Mouse (Mus musculus) liver, embryonic 14.5 days (tissue): ENCODE measurements around the gene Wfdc8. TPM values are rescaled to one million over a fixed set of nuclear protein-coding genes. Genes with fewer than 3 reads are reported as not detected.
"Not testable (repeated sequence)": the region's sequence is repeated elsewhere in the genome, so short reads cannot be mapped to it uniquely, and the experiment has no call there.

ENCODE experiments used
- ATAC-seq: fragments of 200-750 bp; cut with Nextera tagmentation; 2 replicates; pipeline ENCODE4 v1.8.0; 2017; ENCODE audit warnings: moderate number of reproducible peaks, mild to moderate bottlenecking, moderate library complexity; ENCODE audit not compliant: insufficient read depth
- DNase-seq, 3 experiments: peaks; one replicate each; pipeline ENCODE4 v3.0.0-alpha.2; 2012 to 2013; ENCODE audit warnings: low read depth in 3 of 3, low spot score in 3 of 3
- H3K27ac ChIP-seq: fragments of 300-500 bp; sonication (generic); 2 replicates; pipeline ENCODE4 v1.5.1; 2014; ENCODE audit warnings: moderate library complexity, mild to moderate bottlenecking, control low read depth, inconsistent platforms
- H3K27me3 ChIP-seq: fragments of 300-500 bp; sonication (generic); 2 replicates; pipeline ENCODE4 v1.6.1; 2014; ENCODE audit warnings: mild to moderate bottlenecking, low read length, moderate library complexity; ENCODE audit not compliant: control insufficient read depth, insufficient read depth
- H3K36me3 ChIP-seq: fragments of 300-500 bp; sonication (generic); replicated peaks from 2 replicates; pipeline ENCODE4 v1.6.1; 2014; ENCODE audit warnings: low read depth; ENCODE audit not compliant: control insufficient read depth, insufficient read depth
- H3K4me1 ChIP-seq, 2 experiments: fragments of 200-500 bp in 1 of 2; fragments of 300-500 bp in 1 of 2; sonication (generic) in 1 of 2; replicated peaks; 2 replicates each; pipeline ENCODE4 v1.6.1; 2012 to 2014; ENCODE audit warnings: antibody characterized with exemption in 1 of 2, inconsistent platforms in 1 of 2, low read length in 1 of 2; ENCODE audit not compliant: control insufficient read depth in 2 of 2, insufficient read depth in 2 of 2
- H3K4me2 ChIP-seq: fragments of 300-500 bp; sonication (generic); 2 replicates; pipeline ENCODE4 v1.6.1; 2014; ENCODE audit warnings: low read depth, mild to moderate bottlenecking, control low read depth, moderate library complexity
- H3K4me3 ChIP-seq, 2 experiments: fragments of 200-500 bp in 1 of 2; fragments of 300-500 bp in 1 of 2; sonication (generic) in 1 of 2; 2 replicates each; pipeline ENCODE4 v1.5.1; 2012 to 2014; ENCODE audit warnings: low read depth in 2 of 2, low read length in 2 of 2, mild to moderate bottlenecking in 2 of 2, control low read depth in 1 of 2, inconsistent platforms in 1 of 2, moderate library complexity in 1 of 2; ENCODE audit not compliant: insufficient read depth in 1 of 2
- H3K9ac ChIP-seq: fragments of 300-500 bp; sonication (generic); replicated peaks from 2 replicates; pipeline ENCODE4 v1.6.1; 2014; ENCODE audit warnings: mild to moderate bottlenecking, control low read depth, moderate library complexity
- H3K9me3 ChIP-seq: fragments of 300-500 bp; sonication (generic); 2 replicates; pipeline ENCODE4 v1.6.1; 2016; ENCODE audit warnings: low read length, mixed read lengths; ENCODE audit not compliant: control insufficient read depth
- CTCF ChIP-seq: IDR thresholded peaks from 2 replicates; pipeline ENCODE4 v1.5.1; 2016; ENCODE audit warnings: antibody characterized with exemption, low read depth, control low read depth
- EP300 ChIP-seq: IDR thresholded peaks from 2 replicates; pipeline ENCODE4 v1.6.1; 2016; ENCODE audit warnings: antibody characterized with exemption, low read depth
- WGBS: fragments of 180-500 bp; shearing (Covaris S2); extraction: QIAGEN DNeasy Blood & Tissue Kit; methylation state at CpG from one replicate; pipeline ENCODE4 v1.1.7; 2014; ENCODE audit not compliant: insufficient replicate concordance; 5-methylcytosine and 5-hydroxymethylcytosine counted together
- polyA plus RNA-seq, 2 experiments: library from polyadenylated mRNA; depleted of rRNA in 1 of 2; stranded (reverse) in 1 of 2; unstranded in 1 of 2; fragments of >200 nt; fragmentation: Nextera tagmentation in 1 of 2; extraction: Ambion mirVana in 1 of 2; gene quantifications; 2 replicates each; pipeline versions ENCODE4 v1.2.1 to v1.2.3; 2012 to 2014

The Wfdc8 gene
- polyA plus RNA-seq, 2 experiments, result not detected

DNA sequence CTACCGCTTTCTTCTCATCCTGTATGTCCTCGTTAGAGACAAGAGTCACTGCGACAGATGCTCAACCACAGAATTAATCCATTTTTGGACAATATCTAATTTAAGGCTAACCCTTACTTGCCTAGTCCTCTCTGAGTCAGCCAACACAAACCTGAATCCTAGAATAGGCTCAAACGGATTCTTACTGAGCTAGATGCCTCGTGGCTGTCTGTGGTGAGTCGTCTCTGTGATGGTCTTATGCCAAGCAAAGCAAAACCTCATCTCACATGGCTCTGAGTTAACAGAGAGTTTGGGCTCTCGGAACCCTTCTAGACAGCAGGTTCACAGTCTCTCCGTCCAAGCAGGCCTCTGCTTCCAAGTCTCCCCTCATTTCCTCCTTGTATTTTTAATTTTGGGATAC is 9.0 kb downstream of the Wfdc8 start:
- ATAC-seq, result no peak
- no peak for DNase-seq

DNA sequence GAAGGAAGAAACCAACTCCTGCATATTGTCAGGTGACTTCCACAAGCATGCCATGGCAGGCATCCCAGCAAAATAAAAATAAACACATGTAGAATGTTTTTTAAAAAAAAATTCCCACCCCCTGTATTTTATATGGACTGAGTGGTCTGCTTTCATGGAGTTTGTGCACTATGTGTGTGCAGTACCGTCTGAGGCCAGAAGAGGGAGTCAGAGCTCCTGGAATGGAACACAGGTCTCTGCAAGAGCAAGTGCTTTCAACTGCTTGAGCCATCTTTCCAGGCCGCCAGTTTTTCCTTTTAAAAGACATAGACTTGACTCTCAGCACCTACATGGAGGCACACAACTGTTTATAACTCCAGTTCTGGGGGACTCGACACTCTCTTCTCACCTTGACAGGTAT is 9.9 kb downstream of the Wfdc8 start:
- Histone ChIP-seq H3K9me3 (no peaks in the 10 kb centered on the region; the same call in 1 of the 2 replicates), H3K4me3 (no peak overlapping the region), H3K9ac (no peak overlapping the region), H3K36me3 (no peaks in the 10 kb centered on the region), H3K4me2 (no peak overlapping the region), H3K4me1 (no peaks in the 10 kb centered on the region), H3K27me3 (no peaks in the 10 kb centered on the region), H3K27ac (no peak overlapping the region)
- WGBS, result 71% methylated on average over 3 of the region's 3 CpGs
- ATAC-seq (no peak), DNase-seq (no peak)
- TF ChIP-seq EP300, result no peak
- peak; percentile 27; the same call in 1 of the 2 replicates for TF ChIP-seq CTCF

More for the DNA sequence above, 9.0 kb downstream of the Wfdc8 start:
- Histone ChIP-seq H3K9ac (no peak overlapping the region), H3K4me3 (no peak overlapping the region), H3K27ac (no peak overlapping the region), H3K4me2 (no peak overlapping the region), H3K27me3 (no peaks in the 10 kb centered on the region), H3K36me3 (no peaks in the 10 kb centered on the region), H3K9me3 (no peaks in the 10 kb centered on the region; the same call in 1 of the 2 replicates), H3K4me1 (no peaks in the 10 kb centered on the region)
- WGBS, result 67% methylated on average over 8 of the region's 8 CpGs
- TF ChIP-seq CTCF, result no peak
- TF ChIP-seq EP300, result no peak

DNA sequence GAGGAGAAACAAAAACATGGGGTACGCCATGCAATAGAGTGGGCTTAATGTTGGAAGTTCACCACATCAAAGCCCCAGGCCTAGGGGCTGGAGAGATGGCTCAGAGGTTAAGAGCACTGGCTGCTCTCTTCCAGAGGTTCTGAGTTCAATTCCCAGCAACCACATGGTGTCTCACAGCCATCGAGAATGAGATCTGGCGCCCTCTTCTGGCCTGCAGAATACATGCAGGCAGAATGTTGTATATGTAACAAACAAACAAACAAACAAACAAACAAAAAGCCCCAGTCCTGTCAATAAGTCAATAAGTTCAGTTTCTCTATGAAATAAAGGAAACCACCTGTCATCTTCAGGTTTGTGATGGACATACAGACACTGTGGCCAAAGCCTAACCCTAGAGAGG is 13.2 kb downstream of the Wfdc8 start:
- H3K9ac ChIP-seq, result no peak overlapping the region
- TF ChIP-seq EP300 (no peak), CTCF (peak; percentile 59)
- no peak overlapping the region for H3K4me3 ChIP-seq
- H3K36me3 ChIP-seq, result no peaks in the 10 kb centered on the region
- no peak for ATAC-seq
- H3K4me1 ChIP-seq, result no peaks in the 10 kb centered on the region
- no peaks in the 10 kb centered on the region; the same call in 1 of the 2 replicates for H3K9me3 ChIP-seq
- H3K27ac ChIP-seq, result no peak overlapping the region
- 55% methylated on average over 3 of the region's 3 CpGs for WGBS
- no peak for DNase-seq
- H3K27me3 ChIP-seq, result no peaks in the 10 kb centered on the region
- no peak overlapping the region for H3K4me2 ChIP-seq

DNA sequence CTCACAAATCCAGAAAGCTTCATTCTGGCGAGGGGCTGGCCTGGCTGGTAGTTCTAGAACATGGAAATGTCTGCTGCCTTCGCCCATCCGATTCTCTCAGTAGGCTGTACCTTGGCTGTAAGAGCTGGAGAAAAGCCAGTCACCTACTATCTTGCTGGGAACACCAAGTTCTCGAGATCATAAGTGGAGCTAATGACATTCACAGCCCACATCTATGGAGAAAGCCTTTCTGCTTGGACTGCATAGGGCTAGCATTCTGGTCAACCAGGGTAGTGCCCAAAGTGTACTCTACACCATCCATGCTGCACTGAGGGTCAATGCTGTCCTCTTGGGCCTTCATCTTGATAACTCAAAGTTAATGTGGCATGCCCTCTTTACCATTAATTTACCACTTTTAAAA is 19.9 kb downstream of the Wfdc8 start, which contains the start of gene Eppin:
Gene Eppin, minus strand, starts transcription at position 101 of the 400 bp plus-strand sequence.
- Histone ChIP-seq H3K36me3 (no peaks in the 10 kb centered on the region), H3K9ac (no peak within 1 kb of the TSS), H3K4me3 (no peak within 1 kb of the TSS), H3K27me3 (no peaks in the 10 kb centered on the region), H3K9me3 (no peaks in the 10 kb centered on the region), H3K4me2 (no peak within 1 kb of the TSS), H3K4me1 (no peaks in the 10 kb centered on the region), H3K27ac (no peak within 1 kb of the TSS)
- DNase-seq, result no peak
- no peak for ATAC-seq
- WGBS, result 41% methylated on average over 4 of the region's 4 CpGs
- TF ChIP-seq CTCF (no peak), EP300 (no peak)

DNA sequence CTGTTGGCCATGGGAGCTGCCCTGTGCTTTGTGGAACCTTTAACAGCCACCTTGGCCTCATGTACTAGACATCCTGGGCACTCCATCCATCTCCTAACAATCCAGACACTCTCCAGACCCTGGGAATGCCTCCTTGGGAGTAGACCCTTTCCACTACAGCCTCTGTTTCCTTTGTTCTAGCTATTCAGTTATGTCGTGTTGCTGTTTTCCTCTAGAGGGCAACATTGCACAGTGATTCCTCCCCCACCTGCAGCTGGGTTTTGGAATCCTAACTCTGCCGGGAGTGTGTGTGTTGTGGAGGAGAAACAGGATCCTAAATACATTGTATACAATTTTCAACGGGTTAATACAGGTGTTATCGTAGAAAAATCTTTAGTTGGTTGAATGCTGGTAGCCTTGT is 21.4 kb downstream of the Wfdc8 start:
- 10% methylated on average over 4 of the region's 4 CpGs for WGBS
- Histone ChIP-seq H3K27me3 (no peaks in the 10 kb centered on the region), H3K36me3 (no peaks in the 10 kb centered on the region), H3K9me3 (no peaks in the 10 kb centered on the region), H3K4me2 (no peak overlapping the region), H3K27ac (no peak overlapping the region), H3K4me3 (no peak overlapping the region), H3K4me1 (no peaks in the 10 kb centered on the region), H3K9ac (no peak overlapping the region)
- ATAC-seq, result no peak
- TF ChIP-seq EP300 (no peak), CTCF (peak; percentile 49)
- no peak for DNase-seq

DNA sequence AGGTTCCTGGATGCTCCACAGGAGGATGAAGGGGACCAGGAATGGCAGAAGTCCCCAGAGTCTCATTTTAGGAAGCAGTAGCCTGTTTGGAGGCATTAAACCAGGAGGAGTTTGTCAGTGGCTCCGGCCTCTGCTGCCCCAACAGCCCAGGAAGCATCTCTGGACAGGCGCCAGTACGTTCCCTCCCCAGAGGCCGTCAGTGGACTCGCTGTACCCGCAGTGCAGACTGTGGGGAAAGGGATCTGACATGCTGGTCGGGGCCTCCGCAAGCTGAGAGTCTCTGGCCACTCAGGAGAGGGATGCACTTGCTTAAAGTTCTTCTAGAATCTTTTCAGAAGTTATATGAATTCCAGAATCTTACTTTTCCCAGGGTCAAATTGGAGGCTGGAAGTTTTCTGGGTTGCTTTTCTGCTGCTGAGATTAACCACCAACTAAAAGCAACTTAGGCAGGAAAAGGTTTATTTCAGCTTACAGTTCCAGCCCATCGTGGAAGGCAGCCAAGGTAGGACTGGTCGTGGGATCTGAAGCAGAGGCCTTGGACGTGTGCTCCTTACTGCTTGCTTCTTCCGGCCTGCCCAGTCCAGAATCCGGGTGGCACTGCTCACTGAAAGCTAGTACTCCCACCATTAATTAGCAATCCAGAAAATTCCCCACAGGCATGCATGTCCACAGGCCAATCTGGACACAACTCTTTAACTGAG is 28.3 kb downstream of the Wfdc8 start, which contains the start of gene Wfdc6a:
Gene Wfdc6a, minus strand, starts transcription at position 423 of the 701 bp plus-strand sequence.
- not testable (repeated sequence) for H3K27ac ChIP-seq

DNA sequence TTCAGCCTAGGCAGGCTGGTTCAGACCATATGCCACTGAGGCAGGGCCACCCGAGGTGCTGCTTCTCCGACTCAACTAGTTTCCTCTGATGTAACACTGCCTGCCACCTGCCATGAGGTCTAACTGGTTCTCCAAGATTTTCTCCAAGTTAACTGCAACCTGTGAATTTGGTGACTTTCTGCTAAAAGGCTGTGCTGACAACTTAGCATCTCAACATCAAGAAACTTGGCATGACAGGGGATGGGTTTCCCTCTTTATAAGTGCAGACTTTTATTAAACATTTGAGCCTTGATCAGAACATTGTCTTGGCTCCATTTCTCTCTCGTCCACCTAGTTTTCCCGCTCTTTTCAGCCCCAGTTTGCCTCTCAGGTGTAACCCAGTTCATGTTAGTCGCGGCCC is 40.1 kb downstream of the Wfdc8 start, which contains the start of gene Spint3:
Gene Spint3, minus strand, starts transcription at position 101 of the 400 bp plus-strand sequence.
- not testable (repeated sequence) for H3K27me3 ChIP-seq, H3K27ac ChIP-seq, H3K4me2 ChIP-seq, H3K4me3 ChIP-seq, H3K4me1 ChIP-seq, H3K36me3 ChIP-seq, H3K9ac ChIP-seq, H3K9me3 ChIP-seq, DNase-seq, ATAC-seq
- WGBS, result 51% methylated on average over 6 of the region's 6 CpGs

More for the DNA sequence above, 28.3 kb downstream of the Wfdc8 start, which contains the start of gene Wfdc6a:
- H3K36me3 ChIP-seq, H3K4me2 ChIP-seq, H3K4me1 ChIP-seq, DNase-seq, H3K9me3 ChIP-seq, H3K4me3 ChIP-seq, H3K9ac ChIP-seq, ATAC-seq, H3K27me3 ChIP-seq: not testable (repeated sequence)
- WGBS, result 60% methylated on average over 13 of the region's 13 CpGs
